Mouse (Mus musculus) lung, postnatal 0 days (tissue): Measurements from ENCODE around the gene Tbc1d16.

Experiments
- CTCF ChIP-seq: IDR thresholded peaks from 2 replicates; pipeline ENCODE4 v1.5.1; 2016; ENCODE audit warnings: antibody characterized with exemption, mild to moderate bottlenecking
- EP300 ChIP-seq: IDR thresholded peaks from 2 replicates; pipeline ENCODE4 v1.6.1; 2016; ENCODE audit warnings: antibody characterized with exemption, mild to moderate bottlenecking, control low read depth

DNA sequence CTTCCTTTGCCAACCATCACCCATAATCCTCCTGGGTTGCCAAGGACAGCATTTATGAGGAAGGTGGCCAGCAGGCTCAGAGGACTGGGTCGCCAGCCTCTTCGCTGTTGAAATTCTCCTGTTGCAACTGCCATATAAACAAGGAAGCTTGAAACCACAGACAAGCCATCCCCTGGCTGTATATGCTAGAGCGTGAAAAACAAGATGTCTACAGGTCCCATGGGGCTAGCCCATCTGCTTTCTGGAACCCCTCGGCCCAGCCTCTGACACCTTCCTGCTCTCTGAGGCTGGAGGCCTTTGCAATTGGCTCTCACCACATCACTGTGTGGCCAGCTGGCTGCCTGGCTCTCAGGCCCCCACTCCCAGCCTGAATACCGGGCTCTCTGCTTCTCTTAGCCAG lies 105.9 kb downstream of the Tbc1d16 start:
- TF ChIP-seq EP300 (no peak), CTCF (no peak)
